Mouse (Mus musculus) mature B cell (primary cell): ENCODE measurements around the gene Olfr1183.
"Not testable (repeated sequence)": the region's sequence is repeated elsewhere in the genome, so short reads cannot be mapped to it uniquely, and the experiment has no call there.

ENCODE experiments used
- in situ Hi-C: fragments of 300-500 bp; cut with MboI; formaldehyde crosslinking; loops from 2 replicates; pipeline ENCODE4 v1.14.3; 2019

The Olfr1183 gene

GRCm38 (mm10) chr2:88454567-88454966, at the start of gene Olfr1183:
Gene Olfr1183 (plus strand): TSS chr2:88454867.
- in situ Hi-C loops, result not testable (repeated sequence)

- in situ Hi-C loops, result no loop called here
Observed at GRCm38 (mm10) chr2:88406353-88406752, 48.3 kb upstream of the Olfr1183 start, which contains the start of gene Olfr1179. Gene Olfr1179 (minus strand): TSS chr2:88406453.

GRCm38 (mm10) chr2:88419051-88419450, 35.6 kb upstream of the Olfr1183 start, which contains the start of gene Olfr1180:
Gene Olfr1180 (minus strand): TSS chr2:88419151.
- in situ Hi-C loops, result no loop called here

- in situ Hi-C loops, result no loop called here
Observed at GRCm38 (mm10) chr2:88426071-88426470, 28.6 kb upstream of the Olfr1183 start, which contains the start of gene Olfr1181. Gene Olfr1181 (minus strand): TSS chr2:88426171.

- in situ Hi-C loops, result no loop called here
Observed at GRCm38 (mm10) chr2:88449031-88449430, 5.6 kb upstream of the Olfr1183 start, which contains the start of gene Gm13757. Gene Gm13757 (minus strand): TSS chr2:88449131.

GRCm38 (mm10) chr2:88483298-88483697, 28.6 kb downstream of the Olfr1183 start, which contains the start of gene Olfr1184:
Gene Olfr1184 (plus strand): TSS chr2:88483598.
- in situ Hi-C loops, result no loop called here

GRCm38 (mm10) chr2:88493020-88493419, 38.4 kb downstream of the Olfr1183 start, which contains the start of gene Olfr1185-ps1:
Gene Olfr1185-ps1 (plus strand): TSS chr2:88493320.
- in situ Hi-C loops, result no loop called here

- in situ Hi-C loops, result no loop called here
Observed at GRCm38 (mm10) chr2:88518251-88518650, 63.6 kb downstream of the Olfr1183 start, which contains the start of gene Olfr1186. Gene Olfr1186 (plus strand): TSS chr2:88518551.
